Mouse (Mus musculus) neural tube, embryonic 11.5 days (tissue): ENCODE results near the gene Pklr. TPM values are rescaled to one million over a fixed set of nuclear protein-coding genes. Genes with fewer than 3 reads are reported as not detected.
A peak's percentile ranks its signal among the peaks of the same experiment; 100 is the strongest.

Experiments
- ATAC-seq: fragments of 200-750 bp; cut with Nextera tagmentation; 2 replicates; pipeline ENCODE4 v1.8.0; 2017; ENCODE audit warnings: moderate number of reproducible peaks, mild to moderate bottlenecking, moderate TSS enrichment, moderate library complexity; ENCODE audit not compliant: insufficient read depth, low FRiP score, low TSS enrichment
- DNase-seq: peaks from one replicate; pipeline ENCODE4 v3.0.0-alpha.2; 2015; ENCODE audit warnings: low spot score
- H3K27ac ChIP-seq: fragments of 300-500 bp; sonication (generic); 2 replicates; pipeline ENCODE4 v1.5.1; 2014; ENCODE audit warnings: low read depth, mild to moderate bottlenecking, low read length
- H3K27me3 ChIP-seq: fragments of 300-500 bp; sonication (generic); 2 replicates; pipeline ENCODE4 v1.6.1; 2014; ENCODE audit warnings: mild to moderate bottlenecking, low read length, mixed read lengths; ENCODE audit not compliant: control insufficient read depth, insufficient read depth
- H3K36me3 ChIP-seq: fragments of 300-500 bp; sonication (generic); 2 replicates; pipeline ENCODE4 v1.6.1; 2014; ENCODE audit warnings: mild to moderate bottlenecking, low read length, moderate library complexity, mixed read lengths; ENCODE audit not compliant: control insufficient read depth, insufficient read depth
- H3K4me1 ChIP-seq: fragments of 300-500 bp; sonication (generic); 2 replicates; pipeline ENCODE4 v1.6.1; 2014; ENCODE audit warnings: low read length, mixed read lengths; ENCODE audit not compliant: control insufficient read depth, insufficient read depth
- H3K4me2 ChIP-seq: fragments of 300-500 bp; sonication (generic); 2 replicates; pipeline ENCODE4 v1.6.1; 2014; ENCODE audit warnings: low read depth, mild to moderate bottlenecking, moderate library complexity
- H3K4me3 ChIP-seq: fragments of 300-500 bp; sonication (generic); 2 replicates; pipeline ENCODE4 v1.5.1; 2014; ENCODE audit warnings: low read depth, low read length
- H3K9ac ChIP-seq: fragments of 300-500 bp; sonication (generic); 2 replicates; pipeline ENCODE4 v1.6.1; 2014; ENCODE audit warnings: mild to moderate bottlenecking, low read length
- H3K9me3 ChIP-seq: fragments of 300-500 bp; sonication (generic); 2 replicates; pipeline ENCODE4 v1.6.1; 2016; ENCODE audit warnings: low read length; ENCODE audit not compliant: control insufficient read depth
- WGBS: fragments of 180-500 bp; shearing (Covaris S2); extraction: QIAGEN DNeasy Blood & Tissue Kit; methylation state at CpG from one replicate; pipeline ENCODE4 v1.1.7; 2014; 5-methylcytosine and 5-hydroxymethylcytosine counted together
- polyA plus RNA-seq: library from polyadenylated mRNA; unstranded; fragments of >200 nt; fragmentation: Nextera tagmentation; extraction: Ambion mirVana; gene quantifications from 2 replicates; pipeline ENCODE4 v1.2.1, GENCODE M21; 2014

Pklr gene
- polyA plus RNA-seq, 1 experiment from 2014 or later: 2.4 TPM

- peak; percentile 53 for DNase-seq
Measured at GRCm38 (mm10) chr3:89132285-89133062, 3.5 kb upstream of the Pklr start.

GRCm38 (mm10) chr3:89133063-89133450 lies 2.9 kb upstream of the Pklr start:
- no peak for DNase-seq
- Histone ChIP-seq H3K4me2 (no peak overlapping the region), H3K27ac (no peak overlapping the region), H3K4me1 (no peaks in the 10 kb centered on the region), H3K9me3 (no peaks in the 10 kb centered on the region), H3K4me3 (no peak overlapping the region), H3K9ac (no peak overlapping the region), H3K27me3 (no peaks in the 10 kb centered on the region; the same call in 1 of the 2 replicates), H3K36me3 (no peaks in the 10 kb centered on the region)
- 81% methylated on average over 7 of the region's 7 CpGs for WGBS
- no peak for ATAC-seq

More at GRCm38 (mm10) chr3:89132285-89133062, 3.5 kb upstream of the Pklr start:
- peak overlapping the region; percentile 50 for H3K4me2 ChIP-seq
- no peak for ATAC-seq
- H3K9me3 ChIP-seq: no peaks in the 10 kb centered on the region
- 16% methylated on average over 25 of the region's 30 CpGs for WGBS
- no peaks in the 10 kb centered on the region for H3K4me1 ChIP-seq
- H3K27ac ChIP-seq: no peak overlapping the region
- H3K9ac ChIP-seq: 0 out of 2 replicates have a peak overlapping the region, but pooled peaks have one; percentile 32
- no peaks in the 10 kb centered on the region for H3K36me3 ChIP-seq
- 0 out of 2 replicates have a peak overlapping the region, but pooled peaks have one; percentile 9 for H3K4me3 ChIP-seq
- H3K27me3 ChIP-seq: no peaks in the 10 kb centered on the region; the same call in 1 of the 2 replicates

GRCm38 (mm10) chr3:89133752-89134151 lies 2.2 kb upstream of the Pklr start:
- Histone ChIP-seq H3K9me3 (no peaks in the 10 kb centered on the region), H3K4me3 (no peak overlapping the region), H3K27ac (no peak overlapping the region), H3K27me3 (no peaks in the 10 kb centered on the region; the same call in 1 of the 2 replicates), H3K4me1 (no peaks in the 10 kb centered on the region), H3K36me3 (no peaks in the 10 kb centered on the region), H3K9ac (no peak overlapping the region), H3K4me2 (no peak overlapping the region)
- no peak for ATAC-seq
- whole genome bisulfite sequencing: 96% methylated on average over 1 of the region's 1 CpGs
- no peak for DNase-seq

GRCm38 (mm10) chr3:89136365-89136764 lies 423 bp downstream of the Pklr start:
- Histone ChIP-seq H3K4me3 (no peak overlapping the region), H3K27ac (no peak overlapping the region), H3K27me3 (no peaks in the 10 kb centered on the region; the same call in 1 of the 2 replicates), H3K4me2 (no peak overlapping the region), H3K4me1 (no peaks in the 10 kb centered on the region), H3K9ac (peak overlapping the region; percentile 10; the same call in 1 of the 2 replicates), H3K36me3 (no peaks in the 10 kb centered on the region), H3K9me3 (no peaks in the 10 kb centered on the region)
- DNase-seq (no peak), ATAC-seq (no peak)
- WGBS: 35% methylated on average over 9 of the region's 9 CpGs

GRCm38 (mm10) chr3:89144821-89145220 lies 8.9 kb downstream of the Pklr start:
- DNase-seq: no peak
- no peak overlapping the region for H3K9ac ChIP-seq

GRCm38 (mm10) chr3:89145566-89145965 lies 9.6 kb downstream of the Pklr start:
- Histone ChIP-seq H3K9me3 (no peaks in the 10 kb centered on the region), H3K9ac (no peak overlapping the region), H3K36me3 (no peaks in the 10 kb centered on the region), H3K4me1 (no peaks in the 10 kb centered on the region), H3K27ac (no peak overlapping the region), H3K4me2 (no peak overlapping the region), H3K4me3 (no peak overlapping the region), H3K27me3 (peaks cover 2% of the 10 kb centered on the region; the same call in 1 of the 2 replicates)
- WGBS: 64% methylated on average over 8 of the region's 8 CpGs
- DNase-seq: no peak
- ATAC-seq: no peak

More at GRCm38 (mm10) chr3:89144821-89145220, 8.9 kb downstream of the Pklr start:
- Histone ChIP-seq H3K36me3 (no peaks in the 10 kb centered on the region), H3K4me3 (no peak overlapping the region), H3K27me3 (peaks cover 2% of the 10 kb centered on the region; the same call in 1 of the 2 replicates), H3K4me2 (no peak overlapping the region), H3K4me1 (no peaks in the 10 kb centered on the region), H3K9me3 (no peaks in the 10 kb centered on the region), H3K27ac (no peak overlapping the region)
- no peak for ATAC-seq
- 86% methylated on average over 10 of the region's 10 CpGs for WGBS

GRCm38 (mm10) chr3:89147101-89147978 lies 11.4 kb downstream of the Pklr start:
- peak overlapping the region; percentile 32 for H3K4me2 ChIP-seq
- 25% methylated on average over 25 of the region's 26 CpGs for WGBS
- H3K27me3 ChIP-seq: peaks cover 2% of the 10 kb centered on the region; the same call in 1 of the 2 replicates
- no peaks in the 10 kb centered on the region for H3K9me3 ChIP-seq
- H3K9ac ChIP-seq: peak overlapping the region; percentile 10; the same call in 1 of the 2 replicates
- H3K4me3 ChIP-seq: no peak overlapping the region
- H3K36me3 ChIP-seq: no peaks in the 10 kb centered on the region
- H3K4me1 ChIP-seq: no peaks in the 10 kb centered on the region
- no peak overlapping the region for H3K27ac ChIP-seq
- ATAC-seq (no peak), DNase-seq (no peak)

GRCm38 (mm10) chr3:89147979-89148311 lies 12.0 kb downstream of the Pklr start:
- H3K9me3 ChIP-seq: no peaks in the 10 kb centered on the region
- H3K4me3 ChIP-seq: no peak overlapping the region
- H3K36me3 ChIP-seq: no peaks in the 10 kb centered on the region
- H3K27me3 ChIP-seq: peaks cover 2% of the 10 kb centered on the region; the same call in 1 of the 2 replicates
- 8% methylated on average over 15 of the region's 15 CpGs for WGBS
- peak overlapping the region; percentile 32 for H3K4me2 ChIP-seq
- no peak overlapping the region for H3K9ac ChIP-seq
- H3K4me1 ChIP-seq: no peaks in the 10 kb centered on the region
- DNase-seq (no peak), ATAC-seq (no peak)
- H3K27ac ChIP-seq: no peak overlapping the region
